In genomic region chr19:11819143-11819700, GRCm38 (mm10) we compare ENCODE assay signal across 8 mouse cellular contexts. TPM values are rescaled to one million over a fixed set of nuclear protein-coding genes. Genes with fewer than 3 reads are reported as not detected.
A peak's percentile ranks its signal among the peaks of the same experiment; 100 is the strongest.
DNase-seq lines count a peak whose midpoint lies in the region; ATAC-seq and TF ChIP-seq lines count a peak whose summit lies in the region.

TSS of gene Stx3 (minus strand) at chr19:11819403.

- peak; percentile 38 for ATAC-seq in frontal cortex, adult (ENCODE audit: low TSS enrichment)
- peak; percentile 8; the same call in 1 of the 2 replicates for ATAC-seq in hindbrain, embryonic 13.5 days (ENCODE audit: low FRiP score)
- no peak for ATAC-seq in liver, embryonic 15.5 days (ENCODE audit: insufficient read depth)
- ATAC-seq in erythroid progenitor cell, adult 5-6 weeks (replicated peaks; ENCODE audit: low FRiP score, poor library complexity, severe bottlenecking): no peak

- no peak for TF ChIP-seq POLR2A in testis, adult 2 months (IDR thresholded peaks at IDR 0.05; ENCODE audit: control insufficient read depth, low read depth, low read length)

- H3K9me3 ChIP-seq in hindbrain, embryonic 13.5 days: no peaks in the 10 kb centered on the region
- no peaks in the 10 kb centered on the region for H3K9me3 ChIP-seq in liver, embryonic 15.5 days (replicated peaks)

- H3K27me3 ChIP-seq in testis, adult 2 months (ENCODE audit: control insufficient read depth, insufficient read depth, low read length): peaks cover 2% of the 10 kb centered on the region; the same call in 1 of the 2 replicates
- peaks cover 53% of the 10 kb centered on the region for H3K27me3 ChIP-seq in hindbrain, embryonic 13.5 days
- peaks cover 62% of the 10 kb centered on the region for H3K27me3 ChIP-seq in liver, embryonic 15.5 days

- peak within 1 kb of the TSS; percentile 95 for H3K4me2 ChIP-seq in hindbrain, embryonic 13.5 days
- H3K4me2 ChIP-seq in liver, embryonic 15.5 days: peak within 1 kb of the TSS; percentile 74

- no peak for TF ChIP-seq CTCF in testis, adult 2 months (IDR thresholded peaks at IDR 0.05; ENCODE audit: control insufficient read depth, insufficient read depth, insufficient replicate concordance, low read depth, low read length)

- H3K4me1 ChIP-seq in testis, adult 2 months (ENCODE audit: control insufficient read depth, insufficient read depth, low read length): peaks cover 5% of the 10 kb centered on the region
- H3K4me1 ChIP-seq in hindbrain, embryonic 13.5 days (replicated peaks): peaks cover 19% of the 10 kb centered on the region
- H3K4me1 ChIP-seq in liver, embryonic 15.5 days (replicated peaks): peaks cover 16% of the 10 kb centered on the region

- no peak for DNase-seq in frontal cortex, postnatal 25 days (ENCODE audit: low spot score in 2 of 2)
- no peak for DNase-seq in testis, postnatal 10 days (ENCODE audit: low spot score)
- DNase-seq in kidney, postnatal 10 days: no peak

- H3K36me3 ChIP-seq in testis, adult 2 months (ENCODE audit: control insufficient read depth, insufficient read depth, low read length): no peaks in the 10 kb centered on the region
- H3K36me3 ChIP-seq in hindbrain, embryonic 13.5 days: no peaks in the 10 kb centered on the region
- H3K36me3 ChIP-seq in liver, embryonic 15.5 days (replicated peaks): no peaks in the 10 kb centered on the region

- H3K27ac ChIP-seq in testis, adult 2 months (ENCODE audit: control insufficient read depth, insufficient read depth, low read depth, low read length): no peak within 1 kb of the TSS
- no peak within 1 kb of the TSS for H3K27ac ChIP-seq in hindbrain, embryonic 13.5 days
- no peak within 1 kb of the TSS for H3K27ac ChIP-seq in liver, embryonic 15.5 days (replicated peaks)

- peak within 1 kb of the TSS; percentile 54 for H3K4me3 ChIP-seq in testis, adult 2 months (ENCODE audit: control insufficient read depth, low read depth, low read length)
- peak within 1 kb of the TSS; percentile 74 for H3K4me3 ChIP-seq in hindbrain, embryonic 13.5 days
- peak within 1 kb of the TSS; percentile 54 for H3K4me3 ChIP-seq in liver, embryonic 15.5 days (replicated peaks)

- WGBS in hindbrain, embryonic 13.5 days: under 1% methylated on average over 20 of the region's 20 CpGs
- WGBS in liver, embryonic 15.5 days (ENCODE audit: insufficient replicate concordance): 1% methylated on average over 20 of the region's 20 CpGs

- H3K9ac ChIP-seq in hindbrain, embryonic 13.5 days: peak within 1 kb of the TSS; percentile 83
- H3K9ac ChIP-seq in liver, embryonic 15.5 days: no peak within 1 kb of the TSS; the same call in 1 of the 2 replicates

RNA-seq across cellular contexts. Expression of gene Stx3, which starts in this region (rescaled TPM):
- 0.61 and 0.87 TPM in 2 replicates for polyA plus RNA-seq in testis, adult 2 months (2012; rRNA removed)
- polyA plus RNA-seq in hindbrain, embryonic 13.5 days (2015; fragmentation: Nextera tagmentation; extraction: Ambion mirVana): 11.3 and 12.8 TPM in 2 replicates
- 1.7 TPM in 2 replicates for polyA plus RNA-seq in liver, embryonic 15.5 days (2015; fragmentation: Nextera tagmentation; extraction: Ambion mirVana)
- total RNA-seq in erythroid progenitor cell, adult 5-6 weeks (2015; ENCODE audit: low replicate concordance): 2.2 TPM in 1 of 2 replicates, not detected in the other
- total RNA-seq in erythroid progenitor cell, adult 5-6 weeks (2017; ENCODE audit: low replicate concordance): 0.39 and 6.0 TPM in 2 replicates

Comparison
In these comparisons a context has a peak if more than half of its experiments do, and no peak if none do; other contexts are left out.
1. ATAC-seq: peak in frontal cortex, adult (single experiment) and hindbrain, embryonic 13.5 days (single experiment); none in liver, embryonic 15.5 days (single experiment) and erythroid progenitor cell, adult 5-6 weeks (single experiment).
2. Peak in every context shown above with its lines, with median percentiles within 50 percentile points of each other: H3K4me3 ChIP-seq.